In genomic region chr2:105126691-105127530, GRCm38 (mm10) we compare ENCODE assay signal across 9 mouse cellular contexts. TPM values are rescaled to one million over a fixed set of nuclear protein-coding genes. Genes with fewer than 3 reads are reported as not detected.
DNase-seq lines count a peak whose midpoint lies in the region; ATAC-seq and TF ChIP-seq lines count a peak whose summit lies in the region.
"Had no signal": no experiment of that assay in that cellular context is flagged by ENCODE, and none has a peak within 500 bp of the region (broad histone marks: within the 10 kb centered on the region; RNA-seq: fewer than 3 reads in every experiment).

No protein-coding gene starts in this region.

- peak; percentile 65 for DNase-seq in liver, embryonic 11.5 days (ENCODE audit: low spot score)
- peak; percentile 28 for DNase-seq in yolk sac, embryonic 10.5 days (ENCODE audit: low spot score)
- no peak for DNase-seq in right cerebral cortex, postnatal 14 days
- no peak for DNase-seq in left cerebral cortex, adult 18-20 months (ENCODE audit: low spot score in 2 of 2)
- DNase-seq in urinary bladder, postnatal 36 days (ENCODE audit: low spot score in 2 of 2): no peak

- peaks cover 35% of the 10 kb centered on the region for H3K27me3 ChIP-seq in ES-Bruce4 (ENCODE audit: control insufficient read depth, insufficient read depth, low read length, poor library complexity, severe bottlenecking)
- peaks cover 94% of the 10 kb centered on the region for H3K27me3 ChIP-seq in hindbrain, embryonic 12.5 days
- H3K27me3 ChIP-seq in liver, embryonic 11.5 days (replicated peaks; ENCODE audit: control insufficient read depth, insufficient read depth, low read length): peaks cover 99% of the 10 kb centered on the region

- 4% methylated on average over 91 of the region's 92 CpGs for WGBS in bone marrow, adult 2 months
- WGBS in hindbrain, embryonic 12.5 days: under 1% methylated on average over 83 of the region's 92 CpGs
- 1% methylated on average over 70 of the region's 92 CpGs for WGBS in liver, embryonic 11.5 days

- TF ChIP-seq EP300 in ES-Bruce4 (IDR thresholded peaks at IDR 0.05; ENCODE audit: insufficient read depth, low read depth, low read length): no peak

- ATAC-seq in hindbrain, embryonic 12.5 days (ENCODE audit: low FRiP score): 0 out of 2 replicates have a peak, but pooled peaks have one; percentile 1
- no peak for ATAC-seq in liver, embryonic 11.5 days (replicated peaks; ENCODE audit: low FRiP score)

- peak overlapping the region; percentile 25 for H3K4me3 ChIP-seq in ES-Bruce4 (ENCODE audit: low read depth, low read length)
- no peak overlapping the region for H3K4me3 ChIP-seq in bone marrow, adult 2 months (replicated peaks; ENCODE audit: control insufficient read depth, low read depth, low read length)
- peak overlapping the region; percentile 21 for H3K4me3 ChIP-seq in hindbrain, embryonic 12.5 days
- H3K4me3 ChIP-seq in liver, embryonic 11.5 days (ENCODE audit: low read depth, low read length): peak overlapping the region; percentile 50
- H3K4me3 ChIP-seq: myocyte had no signal

- TF ChIP-seq CTCF in ES-Bruce4 (IDR thresholded peaks at IDR 0.05; ENCODE audit: low read depth, low read length): no peak
- TF ChIP-seq CTCF in bone marrow, adult 2 months (IDR thresholded peaks at IDR 0.05; ENCODE audit: control insufficient read depth, insufficient read depth, low read length): no peak

- no peaks in the 10 kb centered on the region for H3K4me1 ChIP-seq in ES-Bruce4 (ENCODE audit: control insufficient read depth, insufficient read depth, low read length)
- H3K4me1 ChIP-seq in bone marrow, adult 2 months (ENCODE audit: control insufficient read depth, insufficient read depth, low read length): no peaks in the 10 kb centered on the region
- H3K4me1 ChIP-seq in hindbrain, embryonic 12.5 days: peaks cover 21% of the 10 kb centered on the region
- peaks cover 4% of the 10 kb centered on the region for H3K4me1 ChIP-seq in liver, embryonic 11.5 days (replicated peaks; ENCODE audit: control insufficient read depth, insufficient read depth, low read length)

- peak overlapping the region; percentile 70 for H3K9ac ChIP-seq in ES-Bruce4 (ENCODE audit: low read depth, poor library complexity, severe bottlenecking)
- H3K9ac ChIP-seq in hindbrain, embryonic 12.5 days: peak overlapping the region; percentile 27; the same call in 1 of the 2 replicates
- peak overlapping the region; percentile 53 for H3K9ac ChIP-seq in liver, embryonic 11.5 days (ENCODE audit: low read depth, low read length)

- H3K9me3 ChIP-seq in ES-Bruce4 (replicated peaks; ENCODE audit: control insufficient read depth, insufficient read depth, low read length, poor library complexity, severe bottlenecking): no peaks in the 10 kb centered on the region
- no peaks in the 10 kb centered on the region for H3K9me3 ChIP-seq in hindbrain, embryonic 12.5 days (replicated peaks)
- no peaks in the 10 kb centered on the region for H3K9me3 ChIP-seq in liver, embryonic 11.5 days (ENCODE audit: control insufficient read depth, low read length)

- H3K27ac ChIP-seq in ES-Bruce4 (ENCODE audit: insufficient read depth, low read length): no peak overlapping the region
- no peak overlapping the region for H3K27ac ChIP-seq in bone marrow, adult 2 months (ENCODE audit: control insufficient read depth, insufficient read depth, low read depth, low read length, poor library complexity)
- H3K27ac ChIP-seq in hindbrain, embryonic 12.5 days: no peak overlapping the region
- peak overlapping the region; percentile 77 for H3K27ac ChIP-seq in liver, embryonic 11.5 days (ENCODE audit: low read depth, low read length)

- H3K36me3 ChIP-seq in ES-Bruce4 (ENCODE audit: control insufficient read depth, insufficient read depth, low read length, poor library complexity, severe bottlenecking): no peaks in the 10 kb centered on the region
- no peaks in the 10 kb centered on the region for H3K36me3 ChIP-seq in hindbrain, embryonic 12.5 days
- H3K36me3 ChIP-seq in liver, embryonic 11.5 days (ENCODE audit: control insufficient read depth, insufficient read depth, low read length): no peaks in the 10 kb centered on the region

- peak overlapping the region; percentile 40 for H3K4me2 ChIP-seq in hindbrain, embryonic 12.5 days (replicated peaks)
- peak overlapping the region; percentile 57 for H3K4me2 ChIP-seq in liver, embryonic 11.5 days

- TF ChIP-seq POLR2A in ES-Bruce4 (IDR thresholded peaks at IDR 0.05; ENCODE audit: insufficient read depth, low read length): no peak
- peak; percentile 15; the same call in 1 of the 2 replicates for TF ChIP-seq POLR2A in bone marrow, adult 2 months (IDR thresholded peaks at IDR 0.05; ENCODE audit: borderline replicate concordance, control insufficient read depth, low read depth, low read length)

RNA-seq across cellular contexts. Expression of gene Wt1, which starts 0.6 kb away (rescaled TPM):
- polyA plus RNA-seq in ES-Bruce4 (2011; ENCODE audit: insufficient read depth, insufficient read length, low read depth, missing spikeins): 4.1 and 4.6 TPM in 2 replicates
- polyA plus RNA-seq in bone marrow, adult 2 months (2011; ENCODE audit: insufficient read depth, insufficient read length, low replicate concordance, missing spikeins): 1.4 TPM in 1 of 2 replicates, not detected in the other
- 0.30 and 0.31 TPM in 2 replicates for polyA plus RNA-seq in hindbrain, embryonic 12.5 days (2016; fragmentation: Nextera tagmentation; extraction: Ambion mirVana)
- 19.6 and 21.3 TPM in 2 replicates for polyA plus RNA-seq in liver, embryonic 11.5 days (2014; fragmentation: Nextera tagmentation; extraction: Ambion mirVana)
- total RNA-seq in left cerebral cortex, adult 18-20 months (2021): under 1 TPM; 0.28 to 0.33 TPM
- polyA plus RNA-seq: myocyte had no signal

RNA-seq across cellular contexts. Expression of gene Gm11060, which starts 35.1 kb away (rescaled TPM):
- polyA plus RNA-seq in ES-Bruce4 (2011; ENCODE audit: insufficient read depth, insufficient read length, low read depth, missing spikeins): not detected in 2 replicates
- not detected in 2 replicates for polyA plus RNA-seq in bone marrow, adult 2 months (2011; ENCODE audit: insufficient read depth, insufficient read length, low replicate concordance, missing spikeins)
- polyA plus RNA-seq in hindbrain, embryonic 12.5 days (2016; fragmentation: Nextera tagmentation; extraction: Ambion mirVana): not detected in 2 replicates
- polyA plus RNA-seq in liver, embryonic 11.5 days (2014; fragmentation: Nextera tagmentation; extraction: Ambion mirVana): not detected in 2 replicates
- total RNA-seq in left cerebral cortex, adult 18-20 months (2021): not detected
- polyA plus RNA-seq: myocyte had no signal

Comparison
In these comparisons a context has a peak if more than half of its experiments do, and no peak if none do; other contexts are left out.
1. DNase-seq: peak in liver, embryonic 11.5 days (single experiment) and yolk sac, embryonic 10.5 days (single experiment); none in right cerebral cortex, postnatal 14 days (single experiment), left cerebral cortex, adult 18-20 months (0 of 2) and urinary bladder, postnatal 36 days (0 of 2).
2. Peak in every context shown above with its lines, with median percentiles within 50 percentile points of each other: H3K9ac ChIP-seq.